Mouse (Mus musculus): ENCODE data around the gene Rbm47.

Rbm47 gene

DNA sequence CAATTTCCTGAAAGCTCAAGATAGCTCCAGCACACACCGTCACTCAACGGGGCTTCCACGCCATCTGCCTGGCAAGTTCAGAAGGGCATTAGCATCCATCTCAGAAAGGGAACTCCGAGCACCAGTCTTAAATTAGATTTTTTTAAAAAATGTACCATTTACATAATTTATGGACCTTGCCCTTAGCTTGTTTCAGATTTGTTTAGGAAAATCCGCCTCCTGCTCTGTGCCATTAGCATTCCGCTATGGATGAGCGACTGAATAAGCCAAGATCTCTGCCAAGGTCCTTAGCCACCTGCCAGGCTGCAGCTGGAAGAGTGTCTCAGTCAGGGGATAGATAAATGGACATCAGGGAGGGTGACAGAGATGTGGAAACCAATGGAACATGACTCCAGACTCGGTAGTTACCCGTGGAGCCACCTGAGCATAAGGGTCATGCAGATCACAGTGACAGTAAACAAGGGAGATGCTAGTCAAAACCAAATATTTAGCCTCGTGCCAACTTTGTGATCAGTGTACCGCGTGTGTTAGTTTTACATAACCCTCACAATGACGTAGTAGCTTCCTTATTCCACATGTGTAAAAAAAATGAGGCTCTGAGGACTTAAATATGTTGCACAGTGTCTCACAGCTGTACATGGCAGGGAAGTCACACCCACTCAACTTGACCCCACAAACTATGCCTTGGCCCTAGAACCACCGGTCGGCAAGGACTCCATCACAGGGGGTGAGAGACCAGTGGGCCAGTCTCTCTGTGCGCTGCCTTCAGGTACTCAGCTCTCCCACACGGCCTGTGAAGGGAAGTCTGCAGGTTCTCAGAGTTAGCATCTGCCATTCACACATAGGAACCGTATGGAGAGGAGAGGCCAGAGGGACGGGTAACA, 110.6 kb downstream of the Rbm47 start:
- peak; percentile 78 to 88 for DNase-seq

DNA sequence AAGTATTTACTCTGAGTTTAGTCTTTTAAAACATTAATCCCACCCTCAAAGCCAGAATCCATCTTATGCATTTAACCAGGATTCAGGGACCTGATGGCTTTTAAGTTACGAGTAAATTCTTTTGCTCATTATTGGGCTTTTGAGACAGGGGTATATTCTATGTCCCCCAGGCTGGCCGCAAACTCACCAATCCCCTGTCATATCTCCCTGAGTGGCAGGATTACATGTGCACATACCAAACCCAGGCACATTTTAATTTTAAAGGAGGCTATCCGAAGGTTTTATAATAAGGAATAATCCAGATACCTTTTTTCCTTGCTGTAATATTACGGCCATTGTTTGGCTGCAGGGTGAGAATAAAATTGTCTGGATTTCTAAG, 111.3 kb downstream of the Rbm47 start:
- DNase-seq, result no peak

DNA sequence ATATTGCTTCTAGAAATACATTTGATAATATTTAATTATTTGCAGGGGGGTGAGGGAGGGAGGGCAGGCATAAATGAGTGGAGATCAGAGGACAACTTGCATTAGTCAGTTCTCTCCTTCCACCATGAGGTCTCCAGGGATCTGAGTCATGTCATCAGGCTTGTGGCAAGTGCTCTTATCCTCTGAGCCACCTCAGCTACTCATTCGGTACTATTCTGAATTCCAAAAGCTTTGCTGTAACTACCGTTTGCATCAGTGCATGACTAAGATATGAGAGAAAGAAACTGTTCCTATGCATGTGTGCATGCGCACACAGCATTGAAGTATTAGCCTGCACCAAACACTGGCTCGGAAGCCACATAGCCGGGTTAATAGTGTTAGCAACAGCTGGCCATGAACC, 114.1 kb downstream of the Rbm47 start:
- DNase-seq, result no peak

DNA sequence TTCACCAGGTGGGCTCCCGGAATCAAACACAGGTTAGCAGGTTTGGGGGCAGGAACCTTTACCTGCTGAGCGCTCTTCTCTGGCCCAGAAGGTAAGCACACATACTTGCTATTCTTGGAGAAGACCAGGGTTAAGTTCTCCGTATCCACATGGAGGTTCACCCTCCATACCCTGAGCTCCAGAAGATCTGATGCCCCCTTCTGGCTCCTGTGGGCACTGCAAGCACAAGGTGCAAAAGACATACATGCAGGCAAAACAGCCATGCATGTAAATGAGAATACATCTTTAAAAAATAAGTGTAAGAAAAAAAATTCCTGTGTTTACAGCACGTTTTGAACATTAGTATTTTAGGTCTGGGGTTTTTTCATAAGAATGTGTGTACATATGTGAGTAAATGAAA, 116.2 kb downstream of the Rbm47 start:
- DNase-seq, result peak in 1 of 2 experiments; percentile 65

DNA sequence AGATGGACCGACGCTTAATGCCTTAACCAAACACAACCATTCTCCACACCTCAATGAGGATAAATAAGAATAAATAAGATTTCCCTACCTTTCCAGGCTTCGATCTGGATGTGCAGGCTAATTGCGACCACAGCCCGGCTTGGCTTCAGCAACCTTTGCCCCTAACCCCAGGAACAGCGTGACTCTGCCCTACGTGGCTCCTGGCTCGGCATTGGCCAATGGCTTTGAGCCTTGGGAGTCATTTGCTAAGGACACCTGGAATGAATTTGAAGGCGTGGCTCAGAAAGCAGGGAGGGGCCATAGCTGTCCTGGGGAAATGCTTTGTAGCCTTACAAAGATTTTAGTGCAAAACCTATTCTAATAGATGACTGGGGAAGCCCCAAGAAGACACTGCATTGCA, 118.5 kb downstream of the Rbm47 start:
- DNase-seq, result peak; percentile 89 to 91

DNA sequence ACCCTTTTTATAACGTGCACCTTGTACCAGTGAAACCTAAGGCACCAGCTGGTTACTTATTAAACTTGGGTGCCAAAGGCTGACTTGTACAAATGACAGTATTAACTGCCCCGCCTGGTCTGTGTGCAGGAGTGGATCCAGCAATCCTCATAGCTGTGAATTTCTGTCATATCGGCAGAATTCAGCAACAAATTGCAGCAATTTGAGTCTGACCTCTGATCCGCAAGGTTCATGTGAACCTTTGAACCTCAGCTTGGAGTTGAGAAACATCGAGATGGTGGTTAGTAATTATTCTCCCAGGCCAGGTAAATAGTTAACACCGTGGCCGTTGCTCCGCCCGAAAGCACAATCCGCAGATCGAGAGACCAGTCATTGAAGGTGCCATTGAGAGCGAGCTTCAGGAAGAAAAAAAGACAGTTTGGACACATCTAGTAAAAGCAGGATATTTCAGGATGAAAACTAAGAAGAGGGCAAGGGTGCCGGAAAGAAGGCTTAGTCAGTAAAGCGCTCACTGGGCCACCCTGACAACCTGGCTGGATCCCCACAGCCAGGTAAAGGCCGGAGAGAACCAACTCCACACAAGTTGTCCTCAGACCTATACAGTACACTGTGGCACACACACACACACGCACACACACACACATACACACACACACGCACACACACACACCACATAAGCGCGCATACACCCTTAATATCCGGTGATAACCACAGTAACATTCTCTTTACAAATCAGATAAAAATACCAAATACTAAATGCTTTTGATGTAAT, 120.0 kb downstream of the Rbm47 start:
- DNase-seq, result peak; percentile 90 to 95

DNA sequence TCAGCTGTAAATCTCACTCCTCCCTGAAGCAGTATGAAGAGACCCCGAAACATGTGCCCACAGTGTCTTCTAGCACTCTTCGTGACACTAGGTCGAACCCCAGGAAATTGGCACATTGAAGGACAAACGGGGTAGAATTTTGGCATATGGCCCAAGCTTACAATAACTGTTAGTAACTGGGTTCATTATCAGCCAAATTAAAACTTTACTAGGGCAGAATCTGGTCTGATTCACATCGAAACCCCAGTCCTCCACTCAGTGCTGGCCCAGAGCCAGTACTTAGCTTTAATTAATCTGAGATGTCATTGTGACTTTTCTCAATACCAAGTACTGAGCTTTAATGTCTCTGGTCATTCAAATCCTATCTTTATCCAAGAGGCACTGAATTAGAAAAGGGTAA, 122.1 kb downstream of the Rbm47 start:
- peak in 1 of 2 experiments; percentile 45 for DNase-seq

DNA sequence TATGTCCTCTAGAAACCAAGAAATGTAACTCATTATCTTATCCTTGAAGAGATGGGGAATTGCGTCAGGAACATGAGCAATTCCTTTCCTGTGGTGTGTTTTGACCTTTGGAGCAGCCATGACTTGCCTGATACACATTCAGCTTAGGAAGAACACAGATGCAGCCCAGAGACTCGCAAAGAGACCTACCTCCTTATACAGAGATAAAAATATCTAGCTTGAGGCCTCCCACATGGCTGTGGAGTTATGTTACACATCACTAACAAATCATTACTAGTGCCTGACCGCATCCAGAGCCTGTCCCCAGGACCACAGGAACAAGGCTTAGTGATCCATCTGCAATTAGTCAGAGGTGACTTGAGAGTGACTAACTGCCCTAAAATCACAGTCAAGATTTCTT, 126.6 kb downstream of the Rbm47 start:
- DNase-seq, result no peak

DNA sequence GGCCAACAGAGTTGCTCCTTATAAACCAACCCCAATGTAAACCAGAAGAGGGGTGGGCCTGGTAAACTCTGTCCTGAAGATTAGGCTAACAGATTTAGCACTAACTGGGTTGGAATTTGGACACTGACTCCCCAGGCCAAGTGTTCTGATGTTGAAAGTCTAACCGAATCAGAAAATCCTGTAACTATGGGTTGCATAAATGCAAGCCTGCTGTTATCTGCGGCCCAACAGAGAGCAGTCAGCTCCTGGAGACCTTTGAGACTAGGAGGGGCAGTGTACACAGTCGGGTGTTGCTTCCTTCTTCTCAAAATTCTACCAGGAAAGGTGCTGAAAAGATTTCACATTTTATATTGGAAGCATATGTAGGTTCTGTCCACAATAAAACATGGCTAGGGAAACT, 129.0 kb downstream of the Rbm47 start:
- peak; percentile 44 to 71 for DNase-seq

DNA sequence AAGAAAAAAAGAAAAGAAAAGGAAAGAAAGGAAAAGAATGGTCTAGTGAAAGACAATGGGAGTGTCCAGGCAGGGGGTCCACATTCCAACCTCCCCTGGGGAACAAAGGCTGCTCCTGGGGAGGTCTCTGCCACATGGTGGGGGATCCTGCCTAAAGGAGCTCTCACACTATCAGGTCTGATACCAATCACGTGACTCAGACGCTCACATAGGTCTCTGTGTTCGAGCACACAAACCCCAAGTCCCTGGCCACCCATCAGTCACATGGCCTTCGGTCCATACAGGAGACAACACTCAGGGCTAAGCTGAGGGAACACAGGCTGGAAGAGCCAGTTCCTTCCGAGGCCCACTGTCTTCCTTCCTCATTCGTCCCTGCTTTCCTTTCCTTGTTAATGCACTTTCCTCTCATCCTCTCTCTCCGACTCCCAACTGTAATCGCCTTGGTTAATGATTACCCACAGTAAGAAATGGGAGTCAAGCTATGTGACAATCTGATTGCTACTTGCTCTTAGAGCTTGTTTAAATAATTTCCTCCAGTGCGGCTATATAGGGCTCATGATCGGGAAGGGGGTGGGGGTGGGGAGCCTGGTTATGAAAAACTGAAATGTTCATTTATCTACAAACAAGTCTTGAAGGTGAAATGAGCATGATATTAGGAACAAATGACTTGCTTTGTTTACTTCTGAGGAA, 130.1 kb downstream of the Rbm47 start:
- peak in 1 of 2 experiments; percentile 67 for DNase-seq

DNA sequence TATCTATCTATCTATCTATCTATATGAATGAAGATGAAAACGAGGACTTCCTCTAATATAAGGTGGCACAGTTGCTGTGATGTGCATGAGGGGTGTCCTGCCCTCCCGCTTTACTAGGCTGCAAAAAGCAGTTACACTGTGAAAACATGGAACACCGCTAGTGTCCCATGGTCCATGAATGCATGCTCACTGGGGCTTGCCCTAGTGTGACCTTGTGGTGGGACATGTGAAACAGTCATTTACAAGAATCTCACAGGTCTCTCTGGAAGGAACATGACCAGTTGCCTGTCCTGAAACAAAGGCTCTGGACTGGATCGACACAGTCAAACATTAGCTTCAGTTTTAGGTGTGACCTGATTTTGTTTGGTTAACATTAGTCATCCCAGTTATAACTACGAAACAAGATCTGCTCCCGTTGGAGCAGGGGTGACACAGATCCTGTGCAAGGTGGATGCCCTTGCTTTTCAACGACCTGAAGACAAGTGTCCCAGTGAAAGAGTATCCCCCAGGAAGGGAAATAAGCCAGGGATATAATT, 132.1 kb downstream of the Rbm47 start:
- DNase-seq, result no peak

DNA sequence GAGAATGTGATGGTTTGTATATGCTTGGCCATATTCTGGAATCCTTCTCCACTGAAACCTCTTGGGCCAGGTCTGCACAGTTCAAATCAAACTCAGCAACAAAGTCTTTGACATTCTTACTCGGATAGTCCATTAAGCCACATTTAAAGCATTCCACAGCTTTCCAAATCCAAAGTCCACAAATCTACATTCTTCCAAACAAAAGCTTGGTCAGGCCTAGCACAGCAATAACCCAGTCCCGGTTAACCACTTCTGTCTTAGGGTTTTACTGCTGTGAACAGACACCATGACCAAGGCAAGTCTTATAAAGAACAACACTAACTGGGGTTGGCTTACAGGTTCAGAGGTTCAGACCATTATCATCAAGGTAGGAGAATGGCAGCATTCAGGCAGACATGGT, 133.1 kb downstream of the Rbm47 start:
- DNase-seq, result no peak

DNA sequence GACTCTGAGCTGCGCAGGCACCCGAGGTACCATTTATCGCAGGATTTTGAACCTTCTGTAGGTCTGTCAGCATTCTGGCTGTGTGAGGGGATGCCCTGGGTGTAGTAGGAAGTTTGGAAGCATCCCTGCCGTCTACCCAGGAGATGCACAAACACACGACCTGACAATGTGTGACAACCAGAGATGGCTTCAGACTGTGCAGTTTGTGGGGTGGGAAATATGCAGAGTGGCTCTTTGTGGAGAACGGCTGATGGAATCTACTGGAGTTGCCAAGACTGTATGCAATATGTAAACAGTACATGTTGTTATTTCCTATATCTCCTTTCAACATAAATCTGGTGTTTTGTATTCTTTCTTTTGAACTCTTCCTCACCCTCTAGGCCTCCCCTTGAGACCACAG, 135.9 kb downstream of the Rbm47 start:
- no peak for DNase-seq

DNA sequence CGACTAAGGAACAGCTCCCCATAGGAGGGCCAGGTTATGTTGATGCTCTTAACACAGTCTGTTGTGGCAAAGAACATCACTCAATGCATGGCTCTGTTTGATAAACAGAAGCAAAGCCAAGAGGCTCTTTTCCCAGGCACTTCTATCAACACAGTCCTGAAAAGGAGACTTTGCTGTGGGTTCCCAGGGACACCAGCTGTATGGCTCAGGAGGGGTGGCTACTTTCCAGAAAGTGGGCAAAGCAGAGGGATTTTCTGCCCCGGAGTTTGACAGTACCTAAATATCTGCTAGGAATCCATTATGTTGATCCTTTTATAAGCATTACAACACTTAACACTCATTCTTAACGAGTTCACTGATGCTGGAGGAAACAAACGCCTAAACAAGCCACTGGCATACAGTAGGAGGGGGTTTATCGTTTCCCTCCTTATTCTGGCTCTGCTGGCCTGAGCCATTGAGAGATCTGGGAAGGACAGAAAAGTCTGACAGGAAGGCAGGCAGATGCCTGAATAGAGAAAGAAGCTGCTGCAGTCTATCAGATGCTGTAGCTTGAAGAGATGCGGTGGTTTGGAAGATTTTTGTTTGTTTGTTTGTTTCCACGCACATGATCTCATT, 136.4 kb downstream of the Rbm47 start:
- no peak for DNase-seq

DNA sequence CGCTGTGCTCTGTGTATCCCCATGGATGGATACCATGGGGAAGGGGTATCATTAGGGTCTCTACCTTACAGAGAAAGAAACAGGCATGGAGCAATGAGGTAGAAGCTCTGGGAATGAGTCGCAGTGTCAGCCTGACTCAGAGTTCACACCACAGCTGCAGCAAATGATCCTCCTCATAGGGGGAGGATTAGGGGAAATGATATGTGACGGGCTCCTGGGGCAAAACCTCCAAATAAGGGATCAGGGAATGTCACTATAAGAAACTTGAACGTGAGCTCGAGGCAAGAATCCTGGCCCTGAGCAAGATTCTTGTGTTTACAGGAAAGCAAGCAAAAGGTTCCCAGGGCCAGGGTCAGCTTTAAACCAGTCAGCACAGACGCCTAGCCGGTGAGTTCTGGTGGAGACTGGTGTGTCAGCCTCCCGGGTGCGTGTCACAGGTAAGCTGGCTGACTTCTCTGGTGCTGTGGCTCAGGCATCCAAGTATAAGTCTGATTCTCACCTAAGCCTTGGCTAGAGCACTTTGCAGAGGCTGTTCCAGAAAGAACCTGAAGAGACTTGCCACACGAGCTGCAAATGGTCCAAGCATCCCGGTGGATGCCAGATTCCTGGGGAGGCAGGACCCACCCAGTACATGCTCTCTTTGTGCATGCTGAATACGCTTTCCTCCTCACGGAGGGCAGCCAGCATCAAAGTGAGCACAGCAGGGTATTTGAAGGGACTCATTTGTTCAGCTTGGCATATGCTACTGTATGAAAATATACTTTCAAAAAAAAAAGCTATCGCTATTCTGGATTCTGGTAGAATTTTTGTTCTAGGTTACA, 138.3 kb downstream of the Rbm47 start:
- peak; percentile 59 to 70 for DNase-seq

DNA sequence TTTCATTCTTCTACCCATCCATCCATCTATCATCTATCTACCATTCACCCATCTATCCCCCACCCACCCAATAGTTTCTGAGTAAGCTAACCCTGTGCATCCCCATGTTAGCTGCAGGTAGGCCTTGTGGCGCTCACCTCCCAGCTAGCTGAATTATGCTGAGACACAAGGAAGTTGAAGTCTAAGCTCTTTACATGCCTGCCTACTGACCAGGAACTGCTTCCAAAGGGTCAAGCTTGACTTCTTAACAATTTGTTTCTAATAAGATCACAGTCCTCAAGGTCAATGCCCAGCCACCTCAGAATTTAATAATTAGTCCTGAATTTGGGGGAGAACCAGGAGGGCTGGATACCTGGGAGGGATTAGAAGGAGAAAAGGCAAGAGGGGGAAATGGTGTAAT, 140.1 kb downstream of the Rbm47 start:
- no peak for DNase-seq

DNA sequence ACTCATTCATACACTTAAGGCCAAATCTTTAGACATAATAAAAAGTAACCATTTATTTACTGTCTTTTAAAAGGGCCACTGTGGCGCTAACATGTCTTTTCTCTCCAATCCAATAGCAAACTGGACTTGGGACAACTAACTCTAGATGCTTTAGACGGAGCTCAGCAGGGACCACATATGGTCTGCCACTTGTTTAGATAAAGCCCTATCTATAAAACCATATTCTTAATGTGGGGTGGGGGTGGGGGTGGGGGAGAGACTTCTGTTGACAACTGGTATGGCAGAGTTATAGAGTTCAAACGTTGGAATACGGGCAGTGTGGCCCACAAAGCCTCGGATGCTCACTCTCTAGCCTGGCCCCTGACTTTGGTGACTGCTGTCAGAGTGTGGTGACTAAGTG, 141.2 kb downstream of the Rbm47 start:
- no peak for DNase-seq

DNA sequence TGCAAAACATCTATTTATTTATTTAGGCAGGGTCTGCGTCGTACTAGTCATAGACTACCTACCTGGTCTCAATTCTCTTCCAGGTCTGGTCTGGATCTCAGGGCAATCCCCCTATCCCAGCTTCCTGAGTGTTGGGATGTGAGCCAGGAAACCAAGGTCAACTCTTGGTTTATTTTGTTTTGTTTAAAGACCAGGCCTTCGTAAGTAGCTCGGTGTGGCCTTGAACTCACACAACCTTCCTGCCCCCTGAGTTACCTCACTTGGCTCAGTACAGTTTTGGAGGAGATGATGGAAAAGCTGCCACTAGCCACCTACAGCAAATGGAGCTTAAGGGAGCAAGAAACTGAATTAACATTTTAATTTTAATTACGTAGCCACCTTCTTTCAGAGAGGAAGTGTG, 144.7 kb downstream of the Rbm47 start:
- DNase-seq, result no peak

DNA sequence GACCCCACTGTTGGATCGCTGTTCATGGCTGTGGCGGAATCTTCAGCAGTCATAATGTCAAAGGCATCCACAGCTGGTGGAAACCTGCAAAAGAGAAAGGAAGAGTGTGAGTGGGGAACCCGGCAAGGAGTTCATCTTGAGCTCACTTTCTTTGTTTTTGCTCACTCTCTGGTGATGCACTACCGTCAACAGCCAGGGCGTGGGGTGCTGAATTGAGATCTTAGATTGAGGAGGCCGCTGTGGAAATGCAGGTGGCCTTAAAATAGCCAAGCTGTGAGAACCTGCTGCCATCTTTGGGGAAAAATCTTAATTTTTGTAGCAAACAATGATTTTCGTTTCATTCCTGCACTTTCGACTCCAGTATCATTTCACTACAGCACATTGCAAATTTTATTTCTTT, 145.7 kb downstream of the Rbm47 start:
- DNase-seq, result no peak

DNA sequence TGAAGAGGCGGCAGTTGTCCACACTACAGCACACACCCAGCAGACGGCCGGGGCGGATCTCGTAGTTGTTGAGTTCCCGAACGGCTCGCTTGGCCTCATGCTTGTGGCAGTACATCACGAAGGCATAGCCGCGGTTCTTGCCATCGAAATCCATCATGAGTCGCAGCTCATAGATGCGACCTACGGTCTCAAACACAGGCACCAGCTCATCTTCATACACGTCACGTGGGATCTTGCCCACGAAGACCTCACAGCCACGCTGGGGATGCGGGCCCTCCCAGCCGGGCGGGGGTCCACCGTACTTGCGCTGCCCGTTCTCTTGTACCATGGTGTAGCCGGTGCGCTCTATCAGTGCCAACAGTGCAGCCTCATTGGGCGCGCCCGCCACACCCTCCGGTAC, 146.1 kb downstream of the Rbm47 start:
- no peak for DNase-seq

DNA sequence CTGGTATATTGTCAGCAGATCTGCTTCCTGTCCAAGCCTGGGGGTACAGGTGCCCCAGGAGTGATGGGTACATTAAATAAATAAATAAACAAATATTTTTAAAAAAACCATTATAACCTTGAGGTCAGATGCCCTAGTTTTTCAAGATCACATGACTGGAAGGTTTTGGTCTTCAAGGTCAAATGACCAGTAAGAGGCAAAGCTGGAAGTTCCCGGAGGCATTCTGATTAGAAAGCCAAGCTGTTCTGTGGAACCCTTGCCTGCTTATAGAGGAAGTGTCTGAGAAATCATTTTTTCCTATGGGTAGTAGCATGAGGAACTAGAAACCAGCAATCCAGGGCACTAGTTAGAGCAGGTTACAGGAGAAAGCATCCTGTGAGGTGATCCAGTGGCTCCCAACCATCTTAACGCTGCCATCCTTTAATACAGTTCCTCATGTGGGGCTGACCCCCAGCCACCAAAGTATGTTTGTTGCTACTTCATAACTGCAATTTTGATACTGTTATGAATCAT, 157.4 kb downstream of the Rbm47 start:
- no peak for DNase-seq

DNA sequence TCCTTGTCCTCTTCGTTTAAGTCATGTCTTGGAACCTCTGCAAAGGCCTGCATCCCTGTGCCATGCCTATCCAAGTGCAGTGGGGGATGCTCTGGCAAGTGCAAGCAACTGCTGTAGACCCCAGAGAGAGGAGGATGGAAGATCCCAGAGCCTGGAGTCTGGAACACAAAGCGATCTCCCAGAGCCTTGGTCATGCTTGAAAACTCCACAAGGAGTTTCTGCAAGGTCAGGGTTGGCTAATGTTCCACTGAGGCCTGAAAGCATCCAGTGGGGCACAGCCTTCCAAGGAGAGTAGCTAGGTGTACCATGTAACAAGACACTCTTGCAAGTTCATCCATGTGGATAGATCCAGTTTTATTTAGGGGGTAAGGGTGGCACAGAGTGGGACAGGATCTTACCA, 158.5 kb downstream of the Rbm47 start:
- peak; percentile 76 to 79 for DNase-seq
